Mouse (Mus musculus): ENCODE measurements at regions not wholly inside any gene's neighbourhood (a gene's known extent, or its start where the extent isn't known, plus 50 kb on each side); places are given as distances from the start of the nearest gene placed in this dataset.

DNA sequence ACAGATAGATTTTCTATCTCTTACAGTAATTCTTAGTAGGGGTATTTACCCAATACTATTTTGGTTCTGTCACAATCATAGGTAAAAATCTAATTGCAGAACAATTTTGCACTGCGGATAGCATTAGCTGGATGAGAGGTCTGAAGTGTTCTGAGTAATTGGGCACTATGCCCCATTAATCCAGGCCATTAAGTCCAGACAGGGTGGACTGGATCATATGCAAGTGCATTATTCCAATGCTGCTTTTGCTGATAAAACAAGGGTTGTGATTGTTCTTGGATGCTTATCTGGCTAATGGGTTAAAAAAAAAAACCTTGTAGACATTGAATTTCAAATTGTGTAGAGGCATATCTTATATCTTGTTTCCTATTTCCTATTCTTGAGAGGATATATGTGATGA lies 1732.6 kb upstream of the Gm6569 start:
- no peak for ATAC-seq (ENCODE audit: low TSS enrichment)

DNA sequence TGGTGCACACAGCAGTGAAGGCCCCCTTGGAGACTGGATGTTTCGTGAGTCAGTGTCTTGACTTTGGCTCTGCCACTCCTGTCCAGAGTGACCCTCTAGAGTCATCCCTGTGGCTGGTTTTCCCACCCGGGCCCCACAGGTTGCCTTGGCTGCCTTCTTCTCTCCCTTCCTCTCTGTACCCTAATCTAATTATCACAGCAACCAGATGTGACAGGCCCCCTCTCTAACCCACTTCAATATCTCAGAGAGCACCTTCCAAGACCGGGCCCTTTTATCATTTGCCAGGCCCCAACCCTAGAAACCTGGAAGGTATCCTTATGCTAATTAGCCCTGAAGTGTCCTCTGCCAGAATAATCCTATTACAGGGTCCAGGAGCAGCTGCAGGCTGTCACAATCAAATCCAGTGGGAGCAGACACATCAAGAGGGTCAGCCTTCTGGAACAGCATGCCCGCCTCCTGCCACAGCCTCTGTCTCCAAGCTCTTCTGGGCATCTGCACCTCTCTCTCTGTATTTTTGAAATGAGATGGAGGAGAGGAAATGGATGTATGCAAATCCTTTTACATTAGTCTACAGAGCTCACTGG lies 1728.4 kb upstream of the Gm6569 start:
- ATAC-seq (ENCODE audit: low TSS enrichment), result no peak

DNA sequence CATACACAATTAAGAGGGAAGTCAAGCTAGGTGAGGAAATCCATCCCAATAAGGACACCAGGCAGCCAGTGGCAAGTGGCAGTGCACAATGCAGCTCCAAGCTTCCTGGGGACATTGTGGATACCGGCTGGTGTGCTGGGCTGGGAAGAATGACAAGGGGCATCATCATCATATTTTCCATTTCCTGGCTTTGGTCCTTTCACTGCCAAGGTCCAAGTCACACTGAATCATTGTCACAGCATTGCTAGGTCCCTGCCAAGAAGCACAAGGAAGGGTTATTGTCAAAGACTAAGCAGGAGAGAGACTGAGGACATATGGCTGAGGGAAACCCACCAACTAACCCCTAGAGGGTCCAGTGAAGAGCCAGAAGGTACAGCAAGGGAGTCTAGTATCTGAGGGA lies 1723.8 kb upstream of the Gm6569 start:
- no peak for ATAC-seq (ENCODE audit: low TSS enrichment)

DNA sequence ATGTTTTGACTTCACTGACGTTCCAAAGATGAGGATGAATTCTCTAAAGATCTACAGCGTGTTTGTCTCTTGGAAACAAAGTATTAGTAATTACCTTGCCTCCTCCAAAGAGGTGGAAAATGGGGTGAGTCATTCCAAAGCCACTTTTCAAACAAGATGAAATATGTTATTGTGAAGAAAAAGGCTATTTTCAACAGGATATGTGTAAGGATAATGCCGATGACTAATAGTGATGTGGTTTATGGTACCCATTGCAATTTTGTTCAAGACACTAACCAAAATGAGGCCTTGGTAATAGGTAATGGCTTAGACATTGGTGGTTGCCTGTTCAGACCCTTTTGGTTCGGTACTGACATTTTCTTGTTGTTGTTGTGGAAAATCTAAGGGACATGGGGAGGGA lies 1717.6 kb upstream of the Gm6569 start:
- no peak for ATAC-seq (ENCODE audit: low TSS enrichment)

DNA sequence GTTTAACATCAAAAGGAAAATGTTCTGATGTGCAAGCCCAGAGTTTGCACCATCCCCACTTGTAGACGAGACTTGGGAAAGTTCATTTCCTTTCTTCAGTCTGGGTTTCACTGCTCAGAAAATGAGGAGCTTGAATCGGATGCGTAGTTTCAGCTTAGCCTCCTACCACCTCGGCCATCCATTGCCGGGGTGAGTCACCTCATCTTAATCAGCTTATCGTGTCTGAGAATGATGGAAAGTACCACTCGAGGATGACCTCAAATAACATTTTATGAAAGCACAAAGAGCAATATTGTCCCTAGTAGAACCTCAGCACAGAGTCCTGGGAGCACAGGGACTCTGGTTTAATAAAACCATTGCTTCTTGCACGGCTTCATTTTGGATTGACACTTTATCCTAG lies 1700.1 kb upstream of the Gm6569 start:
- no peak for ATAC-seq (ENCODE audit: low TSS enrichment)

DNA sequence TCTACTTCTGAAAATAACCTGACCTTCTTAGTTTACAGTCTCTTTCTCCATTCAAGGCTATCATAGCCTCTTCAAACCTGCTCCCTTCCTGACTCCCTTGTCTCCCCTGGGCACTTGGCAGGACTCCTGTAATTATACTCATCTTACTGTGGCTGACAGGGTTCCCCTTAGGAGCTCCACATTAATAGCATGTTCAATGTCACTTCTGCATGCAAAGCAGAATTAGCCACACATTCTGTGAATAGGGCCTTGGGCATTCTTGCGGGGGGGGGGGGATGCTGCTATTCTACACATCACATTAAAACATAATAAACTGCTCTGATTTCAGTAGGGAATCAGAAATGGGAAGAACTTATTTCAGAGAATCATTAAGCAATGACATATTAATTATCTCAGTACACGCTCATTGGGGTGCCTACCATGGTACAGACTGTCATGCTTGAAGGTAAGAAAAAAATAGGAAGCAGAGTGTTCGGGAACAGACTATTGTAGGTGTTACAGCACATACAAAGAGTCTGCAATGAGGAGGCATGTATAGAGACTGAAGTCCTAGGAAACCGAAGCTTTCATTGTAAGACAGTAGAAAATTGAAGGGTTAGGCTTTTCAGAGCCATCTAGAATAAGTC lies 1698.3 kb upstream of the Gm6569 start:
- ATAC-seq (ENCODE audit: low TSS enrichment), result no peak

DNA sequence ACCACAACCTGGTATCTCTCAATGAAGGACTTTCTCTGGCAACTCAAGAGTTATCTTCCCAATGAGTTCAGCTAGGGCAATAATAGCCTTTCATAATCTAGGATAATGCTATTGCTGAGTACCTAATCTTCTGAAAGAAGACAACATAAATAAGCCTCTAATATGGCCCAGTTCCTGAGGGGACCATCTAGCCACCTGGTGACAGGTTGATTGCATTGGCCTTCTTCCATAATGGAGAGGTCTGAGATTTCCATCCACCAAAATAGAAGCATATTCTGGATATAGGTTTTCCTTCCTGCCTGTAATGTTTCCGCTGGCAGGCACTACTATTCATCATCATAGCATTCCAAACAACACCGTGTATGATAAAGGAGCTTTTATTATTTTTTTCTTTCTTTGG lies 1694.2 kb upstream of the Gm6569 start:
- no peak for ATAC-seq (ENCODE audit: low TSS enrichment)

DNA sequence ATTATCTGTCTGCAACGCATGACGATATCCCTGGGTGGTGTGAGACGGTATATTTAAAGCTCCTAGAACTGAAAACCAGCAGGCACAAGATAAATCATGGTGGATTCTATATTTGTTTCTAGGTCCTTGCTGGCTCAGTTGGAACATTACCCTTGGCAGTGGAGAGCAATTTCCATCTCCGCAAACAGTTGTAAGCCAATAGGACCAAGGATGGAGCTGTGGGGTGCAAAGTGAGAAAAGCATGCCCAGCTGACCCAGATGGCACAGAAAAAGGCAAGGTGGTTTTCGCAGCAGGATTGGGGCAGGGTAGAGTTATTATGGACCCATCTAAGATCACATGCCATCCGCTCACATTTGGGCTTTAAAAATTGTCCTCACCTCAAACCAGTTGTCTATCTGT lies 1683.8 kb upstream of the Gm6569 start:
- peak; percentile 31; the same call in 1 of the 2 replicates for ATAC-seq (ENCODE audit: low TSS enrichment)

DNA sequence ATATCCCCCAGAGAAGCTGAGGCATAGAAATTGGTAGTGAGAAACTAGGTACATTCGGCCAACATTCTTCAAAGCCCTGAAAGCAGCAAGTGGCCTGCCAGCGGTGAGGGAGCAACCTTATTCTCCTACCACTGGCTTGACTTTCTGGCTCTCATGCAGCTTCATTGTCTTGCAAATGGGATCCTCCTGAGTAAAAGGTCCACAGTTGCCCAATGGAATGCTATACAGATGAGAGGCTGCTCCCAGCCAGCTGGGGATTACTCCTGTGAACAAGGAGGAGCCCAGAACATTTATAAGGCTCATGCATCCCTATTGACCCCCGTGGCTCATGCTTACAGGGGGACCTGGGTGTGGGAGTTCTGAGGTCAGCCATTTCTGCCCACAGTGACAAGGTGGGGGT lies 1675.9 kb upstream of the Gm6569 start:
- ATAC-seq (ENCODE audit: low TSS enrichment), result no peak

DNA sequence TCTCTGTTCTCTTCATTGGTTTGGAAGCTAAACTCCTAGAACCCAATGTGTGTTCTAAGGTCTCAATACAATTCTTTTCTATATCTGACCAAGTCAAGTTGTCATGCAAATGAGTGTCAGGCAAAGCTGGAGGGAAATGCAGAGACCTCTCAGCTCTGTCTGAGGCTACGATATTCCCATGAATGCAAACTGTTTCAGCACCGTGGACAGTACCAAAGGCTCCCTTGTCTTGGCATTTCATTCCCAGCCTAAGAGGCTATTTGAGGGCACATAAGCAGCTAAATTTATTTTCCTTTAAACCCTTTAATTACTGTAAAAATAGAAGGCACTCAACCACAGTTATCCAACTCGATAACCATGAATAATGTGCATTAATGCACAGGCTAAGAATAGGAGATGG lies 1633.5 kb upstream of the Gm6569 start:
- ATAC-seq (ENCODE audit: low TSS enrichment), result no peak

DNA sequence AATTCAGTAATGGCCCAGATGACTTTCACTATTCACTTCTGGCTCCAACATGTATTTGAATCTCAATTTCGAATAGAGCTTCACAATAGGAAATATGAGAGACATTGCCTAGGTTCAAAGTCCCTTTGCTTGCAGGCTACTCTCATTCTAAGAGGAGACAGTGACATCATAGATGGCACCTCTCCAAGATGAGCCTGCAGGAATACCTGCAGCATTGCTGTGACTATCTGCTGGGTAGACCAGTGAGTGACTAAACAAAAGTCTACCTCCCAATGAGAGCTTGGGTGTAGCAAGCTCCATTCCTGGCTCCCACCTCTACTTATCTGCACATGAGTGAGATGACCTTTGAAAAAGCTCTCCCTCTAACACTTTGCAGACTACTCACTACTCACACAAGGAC lies 1632.6 kb upstream of the Gm6569 start:
- ATAC-seq (ENCODE audit: low TSS enrichment), result no peak

DNA sequence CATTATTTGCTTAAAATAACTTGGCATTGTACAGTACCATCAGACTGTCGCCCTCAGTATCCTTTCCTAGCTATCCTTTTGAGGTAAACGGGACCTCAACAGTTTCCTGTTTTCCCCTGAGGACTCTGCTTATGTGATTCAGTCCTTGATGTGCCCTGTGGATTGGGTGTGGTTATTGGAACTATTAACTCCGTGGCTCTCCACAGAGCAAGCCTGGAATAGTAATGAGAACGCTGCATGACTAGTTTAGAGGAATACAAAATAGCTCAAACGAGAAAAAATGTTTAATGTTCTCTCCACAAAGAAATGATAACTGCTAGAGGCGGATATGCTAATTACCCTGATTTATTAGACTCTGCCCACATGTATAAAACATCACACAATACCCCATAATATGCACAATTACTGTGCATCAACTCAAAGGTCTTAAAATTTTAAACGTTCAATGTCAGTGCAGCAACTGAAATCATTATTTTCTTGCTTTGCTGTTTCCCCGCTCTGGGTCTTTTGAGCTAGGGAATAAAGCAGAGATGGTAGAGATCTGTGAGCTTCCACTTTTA lies 1629.0 kb upstream of the Gm6569 start:
- no peak for ATAC-seq (ENCODE audit: low TSS enrichment)

DNA sequence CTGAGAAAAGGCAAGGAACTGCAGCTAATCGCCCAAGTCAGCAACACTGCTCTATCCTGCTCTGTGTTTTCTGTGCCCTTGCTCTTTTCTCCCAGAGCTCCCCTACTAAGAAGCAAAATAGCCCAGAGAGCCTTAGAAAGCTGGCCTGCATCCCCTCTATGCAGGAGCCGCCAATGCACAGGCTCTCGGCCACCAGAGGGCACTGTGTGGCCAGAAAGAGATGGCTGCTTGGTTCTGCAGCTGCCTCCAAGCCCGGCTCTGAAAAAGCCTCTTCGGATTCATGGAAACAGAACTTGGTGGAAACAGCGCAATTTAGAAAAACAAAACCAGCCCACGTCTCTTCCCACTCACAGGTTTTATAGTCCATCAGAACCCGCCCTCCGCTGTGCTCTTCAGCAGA lies 1628.4 kb upstream of the Gm6569 start:
- peak; percentile 95 for ATAC-seq (ENCODE audit: low TSS enrichment)

DNA sequence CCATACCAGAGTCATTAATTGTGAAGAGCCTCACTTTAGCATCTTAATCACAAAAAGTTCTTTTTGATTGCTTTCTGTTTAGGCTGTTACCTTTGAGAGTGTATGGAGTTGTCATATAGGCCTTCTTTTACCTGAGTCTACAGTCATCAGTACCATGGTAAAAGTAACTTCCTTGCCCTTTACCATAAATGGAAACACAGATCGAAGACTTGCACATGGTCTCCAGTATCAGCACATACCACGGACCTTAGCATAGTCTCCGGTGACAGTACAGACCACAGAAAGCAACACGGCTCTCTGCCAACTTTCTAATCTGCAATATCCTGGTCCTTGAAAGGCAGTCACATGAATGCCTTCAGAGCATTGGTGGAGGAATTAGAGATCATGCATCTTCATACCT lies 1626.8 kb upstream of the Gm6569 start:
- ATAC-seq (ENCODE audit: low TSS enrichment), result no peak

DNA sequence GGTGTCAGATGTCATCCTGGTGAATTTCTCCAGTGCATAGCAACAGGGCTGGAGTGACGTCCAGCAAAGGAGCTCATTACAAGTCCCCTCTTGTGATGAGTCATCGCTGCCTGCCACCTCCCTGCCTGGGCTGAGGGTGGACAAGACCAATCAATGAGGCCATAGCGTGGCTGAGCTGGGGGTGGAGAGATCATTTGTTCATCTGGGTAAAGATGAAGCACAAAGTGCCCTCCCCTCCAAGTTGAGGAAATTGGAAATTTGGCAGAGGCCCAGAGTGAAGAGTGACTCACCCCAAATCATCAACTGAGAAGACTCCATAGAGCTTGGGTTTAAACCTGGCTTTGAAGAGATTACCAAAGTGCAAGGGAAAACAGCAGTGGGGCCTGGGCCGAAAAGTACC lies 1626.3 kb upstream of the Gm6569 start:
- ATAC-seq (ENCODE audit: low TSS enrichment), result no peak

DNA sequence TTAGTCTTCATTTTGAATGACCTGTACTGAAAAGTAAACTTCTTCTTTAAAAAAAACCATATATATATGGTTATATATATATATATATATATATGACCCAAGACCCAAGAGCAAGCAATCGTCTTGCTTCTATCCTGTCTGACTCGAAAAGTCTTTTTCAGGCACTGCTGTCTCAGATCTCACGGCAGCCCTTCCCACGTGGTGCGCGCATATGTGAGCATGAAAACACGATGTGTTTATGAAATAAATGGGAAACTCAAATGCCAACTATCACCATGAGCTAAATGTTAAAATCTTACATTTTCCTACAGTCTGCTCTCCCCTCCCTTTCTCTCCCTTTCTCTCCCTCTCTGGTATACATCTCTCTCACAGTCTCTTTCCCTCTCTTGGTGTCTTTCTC lies 1625.4 kb upstream of the Gm6569 start:
- ATAC-seq (ENCODE audit: low TSS enrichment), result no peak

DNA sequence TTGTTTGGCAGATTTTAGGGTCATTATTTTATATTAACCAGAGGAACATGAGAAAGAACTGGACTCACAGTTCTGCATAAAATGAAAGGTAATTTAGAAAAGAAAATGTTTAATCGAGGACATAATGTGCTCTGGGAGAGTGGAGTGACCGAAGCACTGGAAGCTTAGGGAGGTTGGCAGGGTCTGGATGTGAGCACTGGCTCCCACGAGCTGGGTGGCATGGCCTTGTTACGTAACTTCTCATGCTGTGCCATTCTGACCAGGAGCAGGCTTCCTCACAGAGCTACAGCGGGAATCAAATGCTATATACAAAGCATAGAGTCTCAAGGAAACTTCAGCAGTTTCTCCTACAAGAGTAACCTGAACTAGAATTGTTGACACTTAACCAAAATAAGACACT lies 1616.6 kb upstream of the Gm6569 start:
- no peak for ATAC-seq (ENCODE audit: low TSS enrichment)

DNA sequence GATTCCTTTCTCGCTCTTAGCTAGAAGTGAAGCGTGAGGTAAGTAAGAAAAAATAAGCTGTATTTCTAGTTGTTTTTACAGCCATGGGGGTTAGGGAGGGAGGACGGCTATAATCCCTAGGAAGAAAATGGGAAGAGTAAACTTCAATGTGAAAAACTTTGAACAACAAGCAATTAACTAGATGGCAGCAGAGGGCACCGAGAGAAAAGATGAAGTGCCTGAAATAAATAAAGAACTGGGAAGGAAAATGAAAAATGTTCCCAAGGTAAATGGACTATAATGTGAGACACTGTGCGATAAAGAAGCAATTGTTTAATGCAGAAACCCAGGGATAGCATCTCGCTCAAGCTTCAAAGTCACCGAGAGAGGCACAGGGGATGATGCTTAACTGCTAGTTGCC lies 1614.4 kb upstream of the Gm6569 start:
- no peak for ATAC-seq (ENCODE audit: low TSS enrichment)

DNA sequence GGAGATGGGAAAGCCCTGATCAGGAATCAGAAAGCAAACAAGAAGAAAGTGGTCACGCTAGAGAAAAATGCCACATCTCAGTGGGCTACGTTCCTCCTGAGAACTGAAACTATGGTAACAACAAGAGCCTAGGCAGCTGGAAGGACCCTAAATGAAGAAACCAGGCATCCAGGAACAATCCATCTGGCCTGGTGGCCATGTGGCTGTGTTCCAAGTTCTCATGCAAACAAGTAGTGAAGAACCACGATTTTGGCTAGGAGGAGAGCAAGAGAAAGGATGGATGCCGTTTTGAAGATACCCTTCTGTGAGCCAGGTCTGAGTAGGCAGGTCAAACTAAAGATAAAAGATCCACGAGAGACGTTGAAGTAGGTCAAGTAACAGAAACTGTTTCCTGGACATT lies 1613.6 kb upstream of the Gm6569 start:
- ATAC-seq (ENCODE audit: low TSS enrichment), result no peak

DNA sequence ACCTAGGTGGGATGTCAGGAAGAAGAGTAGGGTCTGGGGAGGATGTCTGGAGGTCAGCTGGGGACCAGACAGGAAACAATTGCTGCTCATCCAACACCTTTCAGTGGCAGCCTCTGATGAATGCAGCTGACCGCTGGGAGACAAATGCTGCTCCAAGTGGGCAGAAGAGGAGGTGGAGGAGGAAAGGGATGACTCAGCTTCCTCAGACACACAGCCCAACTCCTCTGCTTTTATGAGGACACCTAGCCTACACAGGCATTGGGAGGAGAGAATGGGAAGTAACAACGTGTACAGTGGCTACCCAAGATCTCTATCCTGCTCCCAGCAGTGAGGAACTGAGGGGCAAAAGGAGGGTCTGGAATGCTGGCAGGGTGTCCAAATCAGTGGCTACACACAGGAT lies 1602.0 kb upstream of the Gm6569 start:
- peak; percentile 100 for ATAC-seq (ENCODE audit: low TSS enrichment)

DNA sequence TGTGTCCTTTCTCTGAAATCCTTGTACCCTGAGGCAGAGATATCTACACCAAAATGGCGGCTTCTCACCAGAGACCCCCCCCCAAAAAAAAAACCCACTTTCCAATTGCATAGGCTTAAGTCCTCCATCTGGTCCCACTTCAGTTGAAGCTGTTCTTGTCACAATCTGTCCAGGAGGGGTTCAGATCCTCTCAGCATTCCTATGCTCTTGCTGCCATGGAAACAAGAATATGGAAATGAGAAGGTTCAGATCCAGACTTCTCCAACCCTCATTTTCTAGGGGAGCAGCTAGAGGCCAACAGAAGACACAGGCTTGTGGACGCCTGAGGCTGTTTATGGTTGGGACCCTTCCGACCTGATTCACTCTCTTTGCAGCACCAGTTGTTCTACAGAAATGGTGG lies 1569.7 kb upstream of the Gm6569 start:
- ATAC-seq (ENCODE audit: low TSS enrichment), result peak; percentile 62; the same call in 1 of the 2 replicates

DNA sequence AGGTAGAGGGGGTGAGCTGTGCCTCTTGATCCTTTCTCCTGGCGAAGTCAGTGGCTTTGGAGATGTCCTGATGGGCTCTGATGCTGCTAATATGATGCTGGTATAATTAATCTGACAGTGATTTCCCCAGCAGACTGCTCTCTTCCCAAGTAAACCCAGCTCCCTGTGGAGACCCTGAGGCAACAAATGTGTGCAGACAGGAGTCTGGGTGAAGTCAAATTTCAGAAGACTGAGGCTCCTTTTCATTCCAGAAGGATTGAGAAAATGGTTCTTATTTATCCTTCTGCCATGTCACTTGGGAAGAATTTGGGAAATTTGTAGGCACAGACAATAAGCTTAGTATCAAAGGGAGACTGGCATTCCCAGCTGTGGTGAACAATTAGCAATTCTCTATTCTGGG lies 1550.5 kb upstream of the Gm6569 start:
- no peak for ATAC-seq (ENCODE audit: low TSS enrichment)

DNA sequence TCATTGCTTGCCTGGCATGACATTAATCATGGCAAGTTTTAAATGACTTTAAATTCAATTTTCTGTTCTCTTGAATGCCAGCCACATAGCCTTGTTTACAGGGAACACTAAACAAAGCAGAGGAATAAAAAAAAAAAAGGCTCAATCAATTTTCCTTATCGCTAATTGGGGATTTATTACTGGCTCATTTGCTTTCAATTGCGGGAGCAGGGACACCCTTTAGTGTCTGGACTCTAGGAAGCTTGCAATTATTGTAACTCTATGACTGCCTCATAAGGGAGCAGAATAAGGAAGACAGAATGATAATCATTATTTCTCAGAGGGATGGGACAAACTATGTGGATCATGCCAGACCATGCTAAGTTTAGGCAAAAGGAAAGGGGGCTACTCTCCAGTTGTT lies 1537.7 kb upstream of the Gm6569 start:
- ATAC-seq (ENCODE audit: low TSS enrichment), result no peak

DNA sequence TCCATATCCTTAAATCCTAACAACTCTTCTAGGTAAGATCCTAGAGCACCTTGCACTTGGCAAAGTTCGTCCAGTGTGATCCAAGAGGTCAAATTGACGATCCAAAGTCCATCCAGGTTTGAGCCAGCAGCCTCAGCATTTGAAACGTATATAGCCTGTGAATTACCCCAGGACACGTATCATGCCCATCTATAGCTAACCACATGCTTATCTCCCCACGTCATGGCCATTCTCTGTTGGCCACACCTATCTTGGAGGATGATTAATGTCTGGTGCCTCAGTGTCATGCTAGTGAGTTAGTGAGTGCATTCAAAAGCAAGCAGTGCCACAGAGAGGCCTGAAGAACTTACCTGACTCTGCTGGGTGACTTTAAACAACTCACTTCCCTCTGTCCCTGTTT lies 1521.9 kb upstream of the Gm6569 start:
- ATAC-seq (ENCODE audit: low TSS enrichment), result no peak

Data from frontal cortex, adult (tissue).